21 mouse cellular contexts compared by ENCODE assay signal in genomic region chr6:22572925-22573324, GRCm38 (mm10).
DNase-seq lines count a peak whose midpoint lies in the region; ATAC-seq and TF ChIP-seq lines count a peak whose summit lies in the region.
"Had no signal": no experiment of that assay in that cellular context is flagged by ENCODE, and none has a peak within 500 bp of the region (broad histone marks: within the 10 kb centered on the region; RNA-seq: fewer than 3 reads in every experiment).

No protein-coding gene starts in this region.

- H3K4me2 ChIP-seq in forebrain, embryonic 14.5 days (ENCODE audit: low read length): no peak overlapping the region
- no peak overlapping the region for H3K4me2 ChIP-seq in lung, embryonic 14.5 days
- no peak overlapping the region for H3K4me2 ChIP-seq in forebrain, postnatal 0 days (ENCODE audit: low read depth)
- H3K4me2 ChIP-seq in hindbrain, embryonic 13.5 days: no peak overlapping the region
- H3K4me2 ChIP-seq: embryonic facial prominence, embryonic 13.5 days; embryonic facial prominence, embryonic 15.5 days had no signal

- H3K9ac ChIP-seq in forebrain, embryonic 14.5 days (ENCODE audit: low read length): no peak overlapping the region
- no peak overlapping the region for H3K9ac ChIP-seq in lung, embryonic 14.5 days
- H3K9ac ChIP-seq in forebrain, postnatal 0 days: no peak overlapping the region
- H3K9ac ChIP-seq in hindbrain, embryonic 13.5 days: no peak overlapping the region
- H3K9ac ChIP-seq: embryonic facial prominence, embryonic 13.5 days; embryonic facial prominence, embryonic 15.5 days had no signal

- 51% methylated on average over 1 of the region's 1 CpGs for WGBS in forebrain, embryonic 14.5 days
- 51% methylated on average over 1 of the region's 1 CpGs for WGBS in forebrain, embryonic 10.5 days
- WGBS in lung, embryonic 14.5 days: 44% methylated on average over 1 of the region's 1 CpGs
- WGBS in lung, adult 2 months: 39% methylated on average over 1 of the region's 1 CpGs
- 33% methylated on average over 1 of the region's 1 CpGs for WGBS in forebrain, postnatal 0 days
- 53% methylated on average over 1 of the region's 1 CpGs for WGBS in hindbrain, embryonic 13.5 days

- no peaks in the 10 kb centered on the region for H3K36me3 ChIP-seq in forebrain, embryonic 14.5 days (ENCODE audit: control insufficient read depth, insufficient read depth, low read length)
- no peaks in the 10 kb centered on the region for H3K36me3 ChIP-seq in forebrain, embryonic 10.5 days (replicated peaks)
- no peaks in the 10 kb centered on the region for H3K36me3 ChIP-seq in lung, embryonic 14.5 days (ENCODE audit: insufficient read depth)
- H3K36me3 ChIP-seq in forebrain, postnatal 0 days (ENCODE audit: insufficient read depth): no peaks in the 10 kb centered on the region
- H3K36me3 ChIP-seq in hindbrain, embryonic 13.5 days: no peaks in the 10 kb centered on the region
- H3K36me3 ChIP-seq: embryonic facial prominence, embryonic 13.5 days; embryonic facial prominence, embryonic 15.5 days had no signal

- no peak overlapping the region for H3K27ac ChIP-seq in forebrain, embryonic 14.5 days (ENCODE audit: low read depth, low read length)
- no peak overlapping the region for H3K27ac ChIP-seq in forebrain, embryonic 10.5 days
- no peak overlapping the region for H3K27ac ChIP-seq in lung, embryonic 14.5 days (ENCODE audit: low read depth)
- no peak overlapping the region for H3K27ac ChIP-seq in forebrain, postnatal 0 days (ENCODE audit: low read depth, low read length)
- no peak overlapping the region for H3K27ac ChIP-seq in hindbrain, embryonic 13.5 days
- H3K27ac ChIP-seq: embryonic facial prominence, embryonic 13.5 days; embryonic facial prominence, embryonic 15.5 days had no signal

- H3K9me3 ChIP-seq in forebrain, embryonic 14.5 days (replicated peaks; ENCODE audit: control insufficient read depth, low read length): no peaks in the 10 kb centered on the region
- no peaks in the 10 kb centered on the region for H3K9me3 ChIP-seq in forebrain, embryonic 10.5 days
- no peaks in the 10 kb centered on the region for H3K9me3 ChIP-seq in lung, embryonic 14.5 days (ENCODE audit: low read depth, low read length)
- no peaks in the 10 kb centered on the region for H3K9me3 ChIP-seq in forebrain, postnatal 0 days (ENCODE audit: low read length)
- no peaks in the 10 kb centered on the region for H3K9me3 ChIP-seq in hindbrain, embryonic 13.5 days
- H3K9me3 ChIP-seq: embryonic facial prominence, embryonic 13.5 days; embryonic facial prominence, embryonic 15.5 days had no signal

- TF ChIP-seq CTCF in lung, embryonic 14.5 days (IDR thresholded peaks at IDR 0.05; ENCODE audit: low read depth): no peak
- no peak for TF ChIP-seq CTCF in lung, adult 2 months (IDR thresholded peaks at IDR 0.05; ENCODE audit: insufficient read depth, low read length)
- no peak for TF ChIP-seq CTCF in forebrain, postnatal 0 days (IDR thresholded peaks at IDR 0.05; ENCODE audit: low read depth)

- ATAC-seq in forebrain, embryonic 14.5 days: no peak; the same call in 1 of the 2 replicates
- no peak for ATAC-seq in lung, embryonic 14.5 days (ENCODE audit: insufficient read depth)
- ATAC-seq in forebrain, postnatal 0 days: peak; percentile 42; the same call in 1 of the 2 replicates
- no peak for ATAC-seq in hindbrain, embryonic 13.5 days (ENCODE audit: low FRiP score)

- no peak overlapping the region for H3K4me3 ChIP-seq in forebrain, embryonic 14.5 days (ENCODE audit: low read depth, low read length)
- H3K4me3 ChIP-seq in forebrain, embryonic 10.5 days: no peak overlapping the region
- no peak overlapping the region for H3K4me3 ChIP-seq in lung, embryonic 14.5 days (ENCODE audit: low read depth, low read length)
- no peak overlapping the region for H3K4me3 ChIP-seq in lung, adult 2 months (replicated peaks; ENCODE audit: extremely low read depth, low read depth, low read length)
- H3K4me3 ChIP-seq in forebrain, postnatal 0 days (ENCODE audit: low read depth, low read length): no peak overlapping the region
- no peak overlapping the region for H3K4me3 ChIP-seq in hindbrain, embryonic 13.5 days
- H3K4me3 ChIP-seq: embryonic facial prominence, embryonic 13.5 days; embryonic facial prominence, embryonic 15.5 days; erythroblast, embryonic 14.5 days had no signal

- no peak for TF ChIP-seq POLR2A in lung, adult 2 months (IDR thresholded peaks at IDR 0.05; ENCODE audit: borderline replicate concordance, extremely low read depth, low read depth, low read length)

- DNase-seq in forebrain, embryonic 14.5 days (ENCODE audit: low spot score): peak; percentile 61
- no peak for DNase-seq in forebrain, embryonic 10.5 days (ENCODE audit: extremely low spot score, low spot score)
- peak; percentile 1 for DNase-seq in lung, embryonic 14.5 days
- DNase-seq in lung, adult 2 months: no peak
- peak; percentile 54 for DNase-seq in brain, embryonic 18.5 days (ENCODE audit: low read depth, low spot score)
- DNase-seq in forebrain, postnatal 0 days: peak; percentile 52
- no peak for DNase-seq in gastrocnemius, adult 8-10 months (ENCODE audit: low spot score in 2 of 2)
- DNase-seq: adrenal gland, adult 2 months; adrenal gland, postnatal 10 days; adrenal gland, postnatal 25 days; cerebellum, adult 11 months; cerebellum, adult 18-20 months; cerebellum, adult 8-10 months; cerebellum, adult 9-11 months; cerebellum, postnatal 14 days; cerebellum, postnatal 36 days; embryo, embryonic 11 days had no signal

- no peaks in the 10 kb centered on the region for H3K4me1 ChIP-seq in forebrain, embryonic 14.5 days (ENCODE audit: control insufficient read depth, insufficient read depth, low read length)
- H3K4me1 ChIP-seq in forebrain, embryonic 10.5 days: no peaks in the 10 kb centered on the region
- H3K4me1 ChIP-seq in lung, embryonic 14.5 days (ENCODE audit: insufficient read depth): no peaks in the 10 kb centered on the region
- no peaks in the 10 kb centered on the region for H3K4me1 ChIP-seq in lung, adult 2 months (ENCODE audit: control insufficient read depth, insufficient read depth, low read length)
- H3K4me1 ChIP-seq in forebrain, postnatal 0 days (ENCODE audit: insufficient read depth): no peaks in the 10 kb centered on the region
- H3K4me1 ChIP-seq in hindbrain, embryonic 13.5 days (replicated peaks): no peaks in the 10 kb centered on the region
- H3K4me1 ChIP-seq: embryonic facial prominence, embryonic 13.5 days; embryonic facial prominence, embryonic 15.5 days had no signal

- H3K27me3 ChIP-seq in forebrain, embryonic 14.5 days (replicated peaks; ENCODE audit: control insufficient read depth, insufficient read depth, low read length): no peaks in the 10 kb centered on the region
- H3K27me3 ChIP-seq in forebrain, embryonic 10.5 days (ENCODE audit: poor library complexity, severe bottlenecking): no peaks in the 10 kb centered on the region
- no peaks in the 10 kb centered on the region for H3K27me3 ChIP-seq in lung, embryonic 14.5 days (ENCODE audit: insufficient read depth, low read length)
- H3K27me3 ChIP-seq in forebrain, postnatal 0 days (ENCODE audit: insufficient read depth, low read length): no peaks in the 10 kb centered on the region
- no peaks in the 10 kb centered on the region for H3K27me3 ChIP-seq in hindbrain, embryonic 13.5 days
- H3K27me3 ChIP-seq: embryonic facial prominence, embryonic 13.5 days; embryonic facial prominence, embryonic 15.5 days had no signal

Comparison
In these comparisons a context has a peak if more than half of its experiments do, and no peak if none do; other contexts are left out.
1. DNase-seq: peak in forebrain, embryonic 14.5 days (single experiment), lung, embryonic 14.5 days (single experiment), brain, embryonic 18.5 days (single experiment) and forebrain, postnatal 0 days (single experiment); none in forebrain, embryonic 10.5 days (single experiment), lung, adult 2 months (single experiment) and gastrocnemius, adult 8-10 months (0 of 2).